Mouse (Mus musculus): ENCODE results near the gene Chn1. TPM values are rescaled to one million over a fixed set of nuclear protein-coding genes. Genes with fewer than 3 reads are reported as not detected.

Chn1 gene
- polyA plus RNA-seq, 1 experiment = 25.8 TPM

- no peak overlapping the region for H3K9ac ChIP-seq (ENCODE audit: low read depth, poor library complexity, severe bottlenecking)
- H3K4me1 ChIP-seq (ENCODE audit: control insufficient read depth, insufficient read depth, low read length) = no peaks in the 10 kb centered on the region
- no peaks in the 10 kb centered on the region for H3K36me3 ChIP-seq (ENCODE audit: control insufficient read depth, insufficient read depth, low read length, poor library complexity, severe bottlenecking)
- no peak for TF ChIP-seq EP300 (IDR thresholded peaks at IDR 0.05; ENCODE audit: insufficient read depth, low read depth, low read length)
- TF ChIP-seq CTCF (IDR thresholded peaks at IDR 0.05; ENCODE audit: low read depth, low read length) = no peak
- no peak for TF ChIP-seq POLR2A (IDR thresholded peaks at IDR 0.05; ENCODE audit: insufficient read depth, low read length)
- no peaks in the 10 kb centered on the region for H3K27me3 ChIP-seq (ENCODE audit: control insufficient read depth, insufficient read depth, low read length, poor library complexity, severe bottlenecking)
- H3K4me3 ChIP-seq (ENCODE audit: low read depth, low read length) = no peak overlapping the region
- H3K27ac ChIP-seq (ENCODE audit: insufficient read depth, low read length) = no peak overlapping the region
- no peaks in the 10 kb centered on the region for H3K9me3 ChIP-seq (replicated peaks; ENCODE audit: control insufficient read depth, insufficient read depth, low read length, poor library complexity, severe bottlenecking)
Measured at GRCm38 (mm10) chr2:73657961-73658360, 117.2 kb downstream of the Chn1 start.

- H3K4me3 ChIP-seq (ENCODE audit: low read depth, low read length) = no peak overlapping the region
- no peaks in the 10 kb centered on the region for H3K27me3 ChIP-seq (ENCODE audit: control insufficient read depth, insufficient read depth, low read length, poor library complexity, severe bottlenecking)
- no peaks in the 10 kb centered on the region for H3K36me3 ChIP-seq (ENCODE audit: control insufficient read depth, insufficient read depth, low read length, poor library complexity, severe bottlenecking)
- no peaks in the 10 kb centered on the region for H3K4me1 ChIP-seq (ENCODE audit: control insufficient read depth, insufficient read depth, low read length)
- TF ChIP-seq CTCF (IDR thresholded peaks at IDR 0.05; ENCODE audit: low read depth, low read length) = no peak
- no peak for TF ChIP-seq POLR2A (IDR thresholded peaks at IDR 0.05; ENCODE audit: insufficient read depth, low read length)
- TF ChIP-seq EP300 (IDR thresholded peaks at IDR 0.05; ENCODE audit: insufficient read depth, low read depth, low read length) = no peak
- no peak overlapping the region for H3K9ac ChIP-seq (ENCODE audit: low read depth, poor library complexity, severe bottlenecking)
- no peak overlapping the region for H3K27ac ChIP-seq (ENCODE audit: insufficient read depth, low read length)
- no peaks in the 10 kb centered on the region for H3K9me3 ChIP-seq (replicated peaks; ENCODE audit: control insufficient read depth, insufficient read depth, low read length, poor library complexity, severe bottlenecking)
Measured at GRCm38 (mm10) chr2:73657151-73657550, 118.0 kb downstream of the Chn1 start.

DNA sequence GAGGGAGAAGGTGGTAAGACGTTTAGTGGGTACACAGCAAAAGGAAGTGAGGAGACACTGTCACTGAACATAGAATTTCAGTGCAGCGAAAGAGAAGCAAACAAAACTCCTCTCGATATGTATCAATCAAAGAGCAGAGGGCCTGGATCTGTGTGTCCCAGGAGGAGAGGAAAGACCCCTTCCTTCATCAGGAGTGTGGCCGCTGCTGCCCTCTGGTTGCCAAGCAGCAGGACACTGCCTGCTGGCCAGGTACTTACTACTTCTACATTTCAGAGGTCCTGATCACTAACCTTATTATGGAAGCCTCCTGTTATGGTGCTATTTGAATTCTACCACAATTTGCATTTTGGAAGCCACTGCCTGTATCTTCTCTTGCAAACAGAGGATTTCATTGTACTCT is 119.5 kb downstream of the Chn1 start:
- no peaks in the 10 kb centered on the region for H3K9me3 ChIP-seq (replicated peaks; ENCODE audit: control insufficient read depth, insufficient read depth, low read length, poor library complexity, severe bottlenecking)
- no peak overlapping the region for H3K9ac ChIP-seq (ENCODE audit: low read depth, poor library complexity, severe bottlenecking)
- no peak overlapping the region for H3K27ac ChIP-seq (ENCODE audit: insufficient read depth, low read length)
- H3K4me1 ChIP-seq (ENCODE audit: control insufficient read depth, insufficient read depth, low read length) = no peaks in the 10 kb centered on the region
- H3K4me3 ChIP-seq (ENCODE audit: low read depth, low read length) = no peak overlapping the region
- no peaks in the 10 kb centered on the region for H3K36me3 ChIP-seq (ENCODE audit: control insufficient read depth, insufficient read depth, low read length, poor library complexity, severe bottlenecking)
- H3K27me3 ChIP-seq (ENCODE audit: control insufficient read depth, insufficient read depth, low read length, poor library complexity, severe bottlenecking) = no peaks in the 10 kb centered on the region
- no peak for TF ChIP-seq EP300 (IDR thresholded peaks at IDR 0.05; ENCODE audit: insufficient read depth, low read depth, low read length)
- no peak for TF ChIP-seq CTCF (IDR thresholded peaks at IDR 0.05; ENCODE audit: low read depth, low read length)
- TF ChIP-seq POLR2A (IDR thresholded peaks at IDR 0.05; ENCODE audit: insufficient read depth, low read length) = no peak

- no peaks in the 10 kb centered on the region for H3K9me3 ChIP-seq (replicated peaks; ENCODE audit: control insufficient read depth, insufficient read depth, low read length, poor library complexity, severe bottlenecking)
- no peak overlapping the region for H3K27ac ChIP-seq (ENCODE audit: insufficient read depth, low read length)
- no peak for TF ChIP-seq CTCF (IDR thresholded peaks at IDR 0.05; ENCODE audit: low read depth, low read length)
- no peak for TF ChIP-seq POLR2A (IDR thresholded peaks at IDR 0.05; ENCODE audit: insufficient read depth, low read length)
- no peak for TF ChIP-seq EP300 (IDR thresholded peaks at IDR 0.05; ENCODE audit: insufficient read depth, low read depth, low read length)
- H3K4me3 ChIP-seq (ENCODE audit: low read depth, low read length) = no peak overlapping the region
- H3K36me3 ChIP-seq (ENCODE audit: control insufficient read depth, insufficient read depth, low read length, poor library complexity, severe bottlenecking) = no peaks in the 10 kb centered on the region
- H3K27me3 ChIP-seq (ENCODE audit: control insufficient read depth, insufficient read depth, low read length, poor library complexity, severe bottlenecking) = no peaks in the 10 kb centered on the region
- no peak overlapping the region for H3K9ac ChIP-seq (ENCODE audit: low read depth, poor library complexity, severe bottlenecking)
- no peaks in the 10 kb centered on the region for H3K4me1 ChIP-seq (ENCODE audit: control insufficient read depth, insufficient read depth, low read length)
Measured at GRCm38 (mm10) chr2:73654892-73655243, 120.3 kb downstream of the Chn1 start.

DNA sequence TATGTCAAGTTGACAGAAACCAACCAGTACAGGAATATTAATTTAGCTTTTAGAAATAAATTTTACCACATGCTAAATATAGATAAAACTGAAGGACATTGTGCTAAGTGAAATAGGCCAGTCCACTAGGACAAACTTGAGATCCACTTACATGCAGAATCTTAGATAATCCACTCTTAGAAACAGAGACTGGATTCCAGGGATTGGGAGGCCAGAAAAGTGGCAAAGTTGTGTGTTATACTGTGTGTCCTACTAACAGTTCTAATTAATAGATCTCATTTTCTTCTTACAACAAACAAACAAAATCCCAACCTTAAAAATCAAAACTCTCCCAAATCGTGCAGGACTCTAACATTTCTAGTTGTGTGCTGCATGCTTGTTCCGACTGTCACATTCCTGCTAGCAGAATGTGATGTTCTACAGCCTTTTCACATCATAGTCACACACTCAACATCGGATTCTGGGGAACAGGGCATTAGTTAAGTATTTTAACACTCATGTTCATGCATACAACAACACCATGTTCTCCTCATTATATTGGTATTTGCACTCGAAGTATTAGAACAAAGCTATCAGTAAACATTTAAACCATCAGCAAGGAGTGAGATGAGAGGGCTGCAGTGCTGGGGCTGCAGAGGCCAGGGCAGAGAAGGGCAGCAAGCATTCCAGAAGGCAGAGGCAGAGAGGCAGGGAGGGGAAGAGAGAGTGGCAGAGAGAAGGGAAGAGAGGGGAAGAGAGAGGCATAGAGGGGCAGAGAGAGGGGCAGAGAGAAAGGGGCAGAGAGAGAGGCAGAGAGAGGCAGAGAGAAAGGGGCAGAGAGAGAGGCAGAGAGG is 120.9 kb downstream of the Chn1 start:
- Histone ChIP-seq H3K27me3 (ENCODE audit: control insufficient read depth, insufficient read depth, low read length, poor library complexity, severe bottlenecking) (no peaks in the 10 kb centered on the region), H3K9ac (ENCODE audit: low read depth, poor library complexity, severe bottlenecking) (no peak overlapping the region), H3K4me1 (ENCODE audit: control insufficient read depth, insufficient read depth, low read length) (no peaks in the 10 kb centered on the region), H3K9me3 (replicated peaks; ENCODE audit: control insufficient read depth, insufficient read depth, low read length, poor library complexity, severe bottlenecking) (no peaks in the 10 kb centered on the region), H3K36me3 (ENCODE audit: control insufficient read depth, insufficient read depth, low read length, poor library complexity, severe bottlenecking) (no peaks in the 10 kb centered on the region), H3K27ac (ENCODE audit: insufficient read depth, low read length) (no peak overlapping the region), H3K4me3 (ENCODE audit: low read depth, low read length) (no peak overlapping the region)
- TF ChIP-seq EP300 (IDR thresholded peaks at IDR 0.05; ENCODE audit: insufficient read depth, low read depth, low read length) (no peak), POLR2A (IDR thresholded peaks at IDR 0.05; ENCODE audit: insufficient read depth, low read length) (no peak)

- Histone ChIP-seq H3K4me1 (ENCODE audit: control insufficient read depth, insufficient read depth, low read length) (no peaks in the 10 kb centered on the region), H3K4me3 (ENCODE audit: low read depth, low read length) (no peak overlapping the region), H3K36me3 (ENCODE audit: control insufficient read depth, insufficient read depth, low read length, poor library complexity, severe bottlenecking) (no peaks in the 10 kb centered on the region), H3K9ac (ENCODE audit: low read depth, poor library complexity, severe bottlenecking) (no peak overlapping the region), H3K27ac (ENCODE audit: insufficient read depth, low read length) (no peak overlapping the region), H3K27me3 (ENCODE audit: control insufficient read depth, insufficient read depth, low read length, poor library complexity, severe bottlenecking) (no peaks in the 10 kb centered on the region), H3K9me3 (replicated peaks; ENCODE audit: control insufficient read depth, insufficient read depth, low read length, poor library complexity, severe bottlenecking) (no peaks in the 10 kb centered on the region)
- TF ChIP-seq POLR2A (IDR thresholded peaks at IDR 0.05; ENCODE audit: insufficient read depth, low read length) = no peak
- TF ChIP-seq EP300 (IDR thresholded peaks at IDR 0.05; ENCODE audit: insufficient read depth, low read depth, low read length) = no peak
- TF ChIP-seq CTCF (IDR thresholded peaks at IDR 0.05; ENCODE audit: low read depth, low read length) = no peak
Measured at GRCm38 (mm10) chr2:73637688-73638087, 137.5 kb downstream of the Chn1 start.
